Mouse (Mus musculus): Measurements from ENCODE around the gene Cox17. TPM values are rescaled to one million over a fixed set of nuclear protein-coding genes. Genes with fewer than 3 reads are reported as not detected.

Cox17 gene
- polyA plus RNA-seq, 1 experiment from 2014 or later = 148 TPM

- no peak overlapping the region for H3K4me2 ChIP-seq (replicated peaks; ENCODE audit: low read depth, low read length)
- no peaks in the 10 kb centered on the region for H3K27me3 ChIP-seq (ENCODE audit: control insufficient read depth, insufficient read depth, low read length)
- 83% methylated on average over 10 of the region's 10 CpGs for WGBS
- no peaks in the 10 kb centered on the region for H3K36me3 ChIP-seq (ENCODE audit: control insufficient read depth, insufficient read depth, low read length)
- H3K4me3 ChIP-seq (ENCODE audit: low read length) = no peak overlapping the region
- no peak for ATAC-seq (ENCODE audit: low FRiP score, low TSS enrichment)
- no peaks in the 10 kb centered on the region for H3K9me3 ChIP-seq (ENCODE audit: control insufficient read depth, low read length)
- H3K27ac ChIP-seq (ENCODE audit: low read depth, low read length) = no peak overlapping the region
- no peak overlapping the region for H3K9ac ChIP-seq (ENCODE audit: low read depth, low read length)
- H3K4me1 ChIP-seq (ENCODE audit: control insufficient read depth, insufficient read depth, low read length) = no peaks in the 10 kb centered on the region
Observed at GRCm38 (mm10) chr16:38373439-38373838, 26.6 kb downstream of the Cox17 start.

DNA sequence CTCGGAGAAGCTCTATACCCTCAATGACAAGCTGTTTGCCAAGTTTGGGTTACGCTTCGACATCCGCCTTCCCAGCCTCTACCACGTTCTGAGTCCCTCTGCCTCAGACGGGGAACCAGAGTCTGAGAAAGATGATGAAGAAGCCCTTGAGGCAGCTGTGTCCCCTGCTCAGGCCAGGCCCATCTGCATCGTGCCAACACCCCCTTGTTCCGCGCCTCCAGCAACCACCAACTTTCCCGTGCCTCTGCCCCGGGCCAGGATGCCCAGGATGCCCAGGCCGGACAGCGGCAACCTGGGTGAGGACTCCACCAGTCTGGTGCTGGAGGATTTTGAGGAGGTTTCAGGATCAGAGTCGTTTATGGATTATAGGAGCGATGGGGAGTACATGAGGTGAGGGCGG is 27.1 kb downstream of the Cox17 start:
- H3K4me2 ChIP-seq (replicated peaks; ENCODE audit: low read depth, low read length) = no peak overlapping the region
- 93% methylated on average over 16 of the region's 16 CpGs for WGBS
- H3K9me3 ChIP-seq (ENCODE audit: control insufficient read depth, low read length) = no peaks in the 10 kb centered on the region
- no peak overlapping the region for H3K27ac ChIP-seq (ENCODE audit: low read depth, low read length)
- no peak overlapping the region for H3K9ac ChIP-seq (ENCODE audit: low read depth, low read length)
- no peaks in the 10 kb centered on the region for H3K36me3 ChIP-seq (ENCODE audit: control insufficient read depth, insufficient read depth, low read length)
- H3K4me1 ChIP-seq (ENCODE audit: control insufficient read depth, insufficient read depth, low read length) = no peaks in the 10 kb centered on the region
- ATAC-seq (ENCODE audit: low FRiP score, low TSS enrichment) = no peak
- no peaks in the 10 kb centered on the region for H3K27me3 ChIP-seq (ENCODE audit: control insufficient read depth, insufficient read depth, low read length)
- no peak overlapping the region for H3K4me3 ChIP-seq (ENCODE audit: low read length)

GRCm38 (mm10) chr16:38374379-38375140 is 27.8 kb downstream of the Cox17 start:
- H3K27me3 ChIP-seq (ENCODE audit: control insufficient read depth, insufficient read depth, low read length) = no peaks in the 10 kb centered on the region
- H3K9ac ChIP-seq (ENCODE audit: low read depth, low read length) = no peak overlapping the region
- no peak overlapping the region for H3K4me2 ChIP-seq (replicated peaks; ENCODE audit: low read depth, low read length)
- no peak overlapping the region for H3K4me3 ChIP-seq (ENCODE audit: low read length)
- no peaks in the 10 kb centered on the region for H3K4me1 ChIP-seq (ENCODE audit: control insufficient read depth, insufficient read depth, low read length)
- H3K9me3 ChIP-seq (ENCODE audit: control insufficient read depth, low read length) = no peaks in the 10 kb centered on the region
- no peak for ATAC-seq (ENCODE audit: low FRiP score, low TSS enrichment)
- no peaks in the 10 kb centered on the region for H3K36me3 ChIP-seq (ENCODE audit: control insufficient read depth, insufficient read depth, low read length)
- no peak overlapping the region for H3K27ac ChIP-seq (ENCODE audit: low read depth, low read length)
- 79% methylated on average over 10 of the region's 10 CpGs for WGBS

GRCm38 (mm10) chr16:38375182-38375581 is 28.4 kb downstream of the Cox17 start:
- no peaks in the 10 kb centered on the region for H3K9me3 ChIP-seq (ENCODE audit: control insufficient read depth, low read length)
- H3K9ac ChIP-seq (ENCODE audit: low read depth, low read length) = no peak overlapping the region
- H3K27me3 ChIP-seq (ENCODE audit: control insufficient read depth, insufficient read depth, low read length) = no peaks in the 10 kb centered on the region
- H3K36me3 ChIP-seq (ENCODE audit: control insufficient read depth, insufficient read depth, low read length) = no peaks in the 10 kb centered on the region
- ATAC-seq (ENCODE audit: low FRiP score, low TSS enrichment) = no peak
- no peak overlapping the region for H3K4me2 ChIP-seq (replicated peaks; ENCODE audit: low read depth, low read length)
- H3K4me3 ChIP-seq (ENCODE audit: low read length) = no peak overlapping the region
- H3K4me1 ChIP-seq (ENCODE audit: control insufficient read depth, insufficient read depth, low read length) = no peaks in the 10 kb centered on the region
- H3K27ac ChIP-seq (ENCODE audit: low read depth, low read length) = no peak overlapping the region
- 80% methylated on average over 7 of the region's 7 CpGs for WGBS

DNA sequence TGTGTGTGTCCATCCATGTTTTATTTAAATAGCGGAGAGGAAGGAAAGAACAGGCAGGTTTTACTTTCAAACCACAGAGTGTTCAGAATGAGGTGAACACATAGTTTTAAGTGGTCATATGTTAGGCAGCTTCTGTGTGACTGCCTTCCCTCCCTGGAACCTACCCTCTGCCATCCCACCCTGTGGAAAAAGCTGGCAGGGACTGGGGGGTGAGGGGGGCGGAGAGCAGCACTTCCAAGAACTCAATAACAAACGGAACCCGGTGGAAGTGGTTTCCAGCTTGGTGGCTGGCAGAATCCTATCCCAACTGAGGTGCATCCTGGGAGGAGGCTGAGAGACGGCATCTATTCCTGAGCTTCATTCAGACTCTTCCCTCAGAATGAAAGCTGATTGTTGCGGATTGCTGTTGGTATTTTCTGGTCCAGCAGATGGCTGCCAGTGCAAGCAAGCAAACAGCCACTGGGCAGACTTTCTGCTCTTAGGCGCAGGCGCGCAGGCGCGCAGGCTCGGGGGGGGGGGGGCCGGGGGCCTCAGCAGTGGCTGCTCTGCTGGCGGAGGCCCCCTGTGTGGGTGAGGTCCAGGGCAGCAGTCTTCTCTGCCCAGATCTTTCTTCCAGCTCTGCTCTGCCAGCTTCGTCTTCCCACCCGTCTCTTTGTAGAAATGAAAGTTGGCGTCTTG is 29.5 kb downstream of the Cox17 start:
- Histone ChIP-seq H3K4me2 (replicated peaks; ENCODE audit: low read depth, low read length) (peak overlapping the region; percentile 42), H3K4me1 (ENCODE audit: control insufficient read depth, insufficient read depth, low read length) (no peaks in the 10 kb centered on the region), H3K4me3 (ENCODE audit: low read length) (peak overlapping the region; percentile 22), H3K27me3 (ENCODE audit: control insufficient read depth, insufficient read depth, low read length) (no peaks in the 10 kb centered on the region), H3K9me3 (ENCODE audit: control insufficient read depth, low read length) (no peaks in the 10 kb centered on the region), H3K27ac (ENCODE audit: low read depth, low read length) (no peak overlapping the region), H3K9ac (ENCODE audit: low read depth, low read length) (peak overlapping the region; percentile 49), H3K36me3 (ENCODE audit: control insufficient read depth, insufficient read depth, low read length) (no peaks in the 10 kb centered on the region)
- peak; percentile 76 for ATAC-seq (ENCODE audit: low FRiP score, low TSS enrichment)
- 43% methylated on average over 16 of the region's 17 CpGs for WGBS

GRCm38 (mm10) chr16:38376841-38377249 is 30.1 kb downstream of the Cox17 start:
- Histone ChIP-seq H3K9me3 (ENCODE audit: control insufficient read depth, low read length) (no peaks in the 10 kb centered on the region), H3K27ac (ENCODE audit: low read depth, low read length) (no peak overlapping the region), H3K4me3 (ENCODE audit: low read length) (peak overlapping the region; percentile 22), H3K9ac (ENCODE audit: low read depth, low read length) (peak overlapping the region; percentile 49; the same call in 1 of the 2 replicates), H3K4me2 (replicated peaks; ENCODE audit: low read depth, low read length) (peak overlapping the region; percentile 42), H3K36me3 (ENCODE audit: control insufficient read depth, insufficient read depth, low read length) (no peaks in the 10 kb centered on the region), H3K27me3 (ENCODE audit: control insufficient read depth, insufficient read depth, low read length) (no peaks in the 10 kb centered on the region), H3K4me1 (ENCODE audit: control insufficient read depth, insufficient read depth, low read length) (no peaks in the 10 kb centered on the region)
- 59% methylated on average over 8 of the region's 8 CpGs for WGBS
- ATAC-seq (ENCODE audit: low FRiP score, low TSS enrichment) = no peak

- H3K27me3 ChIP-seq (ENCODE audit: control insufficient read depth, insufficient read depth, low read length) = no peaks in the 10 kb centered on the region
- 63% methylated on average over 6 of the region's 6 CpGs for WGBS
- H3K27ac ChIP-seq (ENCODE audit: low read depth, low read length) = no peak overlapping the region
- H3K4me3 ChIP-seq (ENCODE audit: low read length) = no peak overlapping the region
- no peaks in the 10 kb centered on the region for H3K36me3 ChIP-seq (ENCODE audit: control insufficient read depth, insufficient read depth, low read length)
- no peak overlapping the region for H3K9ac ChIP-seq (ENCODE audit: low read depth, low read length)
- no peak overlapping the region for H3K4me2 ChIP-seq (replicated peaks; ENCODE audit: low read depth, low read length)
- no peaks in the 10 kb centered on the region for H3K9me3 ChIP-seq (ENCODE audit: control insufficient read depth, low read length)
- ATAC-seq (ENCODE audit: low FRiP score, low TSS enrichment) = no peak
- no peaks in the 10 kb centered on the region for H3K4me1 ChIP-seq (ENCODE audit: control insufficient read depth, insufficient read depth, low read length)
Observed at GRCm38 (mm10) chr16:38377546-38377945, 30.8 kb downstream of the Cox17 start.

GRCm38 (mm10) chr16:38378591-38378990 is 31.8 kb downstream of the Cox17 start:
- H3K9ac ChIP-seq (ENCODE audit: low read depth, low read length) = no peak overlapping the region
- H3K9me3 ChIP-seq (ENCODE audit: control insufficient read depth, low read length) = no peaks in the 10 kb centered on the region
- 52% methylated on average over 6 of the region's 6 CpGs for WGBS
- no peaks in the 10 kb centered on the region for H3K36me3 ChIP-seq (ENCODE audit: control insufficient read depth, insufficient read depth, low read length)
- no peaks in the 10 kb centered on the region for H3K27me3 ChIP-seq (ENCODE audit: control insufficient read depth, insufficient read depth, low read length)
- no peak overlapping the region for H3K4me2 ChIP-seq (replicated peaks; ENCODE audit: low read depth, low read length)
- no peak overlapping the region for H3K27ac ChIP-seq (ENCODE audit: low read depth, low read length)
- H3K4me3 ChIP-seq (ENCODE audit: low read length) = no peak overlapping the region
- ATAC-seq (ENCODE audit: low FRiP score, low TSS enrichment) = no peak
- no peaks in the 10 kb centered on the region for H3K4me1 ChIP-seq (ENCODE audit: control insufficient read depth, insufficient read depth, low read length)

DNA sequence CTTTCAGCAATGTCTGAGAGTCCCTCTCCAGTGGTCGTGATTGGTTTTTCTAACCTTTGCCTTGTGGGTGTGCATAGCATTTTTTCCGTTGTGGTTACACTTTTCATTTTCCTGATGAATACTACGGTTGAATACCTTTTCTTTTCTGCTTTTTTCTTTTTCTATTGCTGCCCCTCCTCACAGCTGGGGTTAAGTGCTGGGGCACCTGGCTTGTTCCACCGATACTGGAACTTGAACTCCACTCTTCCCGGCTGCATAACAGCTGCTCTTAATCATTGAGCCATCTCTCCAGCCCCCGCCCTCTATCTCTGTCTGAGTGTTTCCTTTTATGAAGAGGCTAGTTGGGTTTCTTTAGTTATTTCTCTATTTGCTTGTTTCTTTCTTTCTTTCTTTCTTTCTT is 32.3 kb downstream of the Cox17 start:
- H3K4me3 ChIP-seq (ENCODE audit: low read length) = no peak overlapping the region
- no peak for ATAC-seq (ENCODE audit: low FRiP score, low TSS enrichment)
- no peak overlapping the region for H3K9ac ChIP-seq (ENCODE audit: low read depth, low read length)
- H3K9me3 ChIP-seq (ENCODE audit: control insufficient read depth, low read length) = no peaks in the 10 kb centered on the region
- WGBS = 24% methylated on average over 6 of the region's 6 CpGs
- no peaks in the 10 kb centered on the region for H3K4me1 ChIP-seq (ENCODE audit: control insufficient read depth, insufficient read depth, low read length)
- H3K4me2 ChIP-seq (replicated peaks; ENCODE audit: low read depth, low read length) = no peak overlapping the region
- no peaks in the 10 kb centered on the region for H3K27me3 ChIP-seq (ENCODE audit: control insufficient read depth, insufficient read depth, low read length)
- no peaks in the 10 kb centered on the region for H3K36me3 ChIP-seq (ENCODE audit: control insufficient read depth, insufficient read depth, low read length)
- no peak overlapping the region for H3K27ac ChIP-seq (ENCODE audit: low read depth, low read length)
